Mouse (Mus musculus): ENCODE measurements around the gene Fahd1.
A peak's percentile ranks its signal among the peaks of the same experiment; 100 is the strongest.

GRCm38 (mm10) chr17:24849733-24850064 lies 465 bp downstream of the Fahd1 start:
- peak; percentile 76 for TF ChIP-seq CTCF (IDR thresholded peaks at IDR 0.05)
- TF ChIP-seq EP300 (IDR thresholded peaks at IDR 0.05) = no peak
